Mouse (Mus musculus) megakaryocyte-erythroid progenitor cell, adult 5-6 weeks (primary cell): ENCODE measurements around the gene Cobll1. TPM values are rescaled to one million over a fixed set of nuclear protein-coding genes. Genes with fewer than 3 reads are reported as not detected.
"Not testable (repeated sequence)": the region's sequence is repeated elsewhere in the genome, so short reads cannot be mapped to it uniquely, and the experiment has no call there.

Experiments used
- ATAC-seq: replicated peaks from 2 replicates; pipeline ENCODE4 v1.8.0; 2016; ENCODE audit warnings: mild to moderate bottlenecking, inconsistent platforms; ENCODE audit not compliant: severe bottlenecking, poor library complexity, low FRiP score, low TSS enrichment
- total RNA-seq, 2 experiments: library from RNA; stranded (forward) in 1 of 2; stranded (reverse) in 1 of 2; fragments of 200-1000, 215-1000 nt in 1 of 2; fragments of >200 nt in 1 of 2; fragmentation: Nextera tagmentation in 1 of 2; gene quantifications; 2 replicates each; pipeline ENCODE4 v1.2.3; 2014 to 2017

The Cobll1 gene
- total RNA-seq (2014; fragmentation: Nextera tagmentation): 2.7 and 6.5 TPM in 2 replicates
- total RNA-seq (2017): 0.91 and 1.1 TPM in 2 replicates

GRCm38 (mm10) chr2:65238964-65239570 is at the start of gene Cobll1:
TSS of gene Cobll1 (minus strand) at chr2:65239403.
- ATAC-seq: peak; percentile 39

- no peak for ATAC-seq
These were observed 49.5 kb upstream of the Cobll1 start for GRCm38 (mm10) chr2:65288696-65289095.

GRCm38 (mm10) chr2:65285380-65285779 is 46.2 kb upstream of the Cobll1 start:
- no peak for ATAC-seq

GRCm38 (mm10) chr2:65282979-65283378 is 43.8 kb upstream of the Cobll1 start:
- no peak for ATAC-seq

GRCm38 (mm10) chr2:65279029-65279690 is 40.0 kb upstream of the Cobll1 start:
- no peak for ATAC-seq

GRCm38 (mm10) chr2:65275443-65276061 is 36.3 kb upstream of the Cobll1 start:
- no peak for ATAC-seq

- ATAC-seq: no peak
These were observed 34.7 kb upstream of the Cobll1 start for GRCm38 (mm10) chr2:65273910-65274309.

- ATAC-seq: no peak
These were observed 29.5 kb upstream of the Cobll1 start for GRCm38 (mm10) chr2:65268731-65269130.

- ATAC-seq: no peak
These were observed 28.6 kb upstream of the Cobll1 start for GRCm38 (mm10) chr2:65267834-65268233.

GRCm38 (mm10) chr2:65266576-65267299 is 27.5 kb upstream of the Cobll1 start:
- ATAC-seq: no peak

DNA sequence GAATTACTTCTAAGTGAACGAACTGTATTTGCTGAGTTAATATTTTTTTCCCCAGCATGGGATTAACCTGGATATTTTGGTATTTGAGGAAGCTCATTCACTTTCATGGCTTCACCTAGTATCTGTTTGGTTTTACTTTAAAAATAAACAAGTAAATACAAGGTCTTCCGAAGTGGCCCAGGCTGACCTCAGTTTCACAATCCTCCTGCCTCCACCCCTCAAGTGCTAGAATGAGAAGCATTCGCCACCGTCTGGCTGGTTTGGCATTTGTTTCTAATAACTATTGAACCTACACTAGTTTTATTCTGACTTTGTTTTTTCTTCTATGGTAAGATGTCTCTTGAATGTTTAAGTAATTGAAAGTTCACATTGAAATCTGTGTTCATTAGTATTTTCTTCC is 23.0 kb upstream of the Cobll1 start:
- ATAC-seq: no peak

- not testable (repeated sequence) for ATAC-seq
These were observed 21.6 kb upstream of the Cobll1 start for GRCm38 (mm10) chr2:65260828-65261227.

- no peak for ATAC-seq
These were observed 21.2 kb upstream of the Cobll1 start for GRCm38 (mm10) chr2:65260400-65260799.

DNA sequence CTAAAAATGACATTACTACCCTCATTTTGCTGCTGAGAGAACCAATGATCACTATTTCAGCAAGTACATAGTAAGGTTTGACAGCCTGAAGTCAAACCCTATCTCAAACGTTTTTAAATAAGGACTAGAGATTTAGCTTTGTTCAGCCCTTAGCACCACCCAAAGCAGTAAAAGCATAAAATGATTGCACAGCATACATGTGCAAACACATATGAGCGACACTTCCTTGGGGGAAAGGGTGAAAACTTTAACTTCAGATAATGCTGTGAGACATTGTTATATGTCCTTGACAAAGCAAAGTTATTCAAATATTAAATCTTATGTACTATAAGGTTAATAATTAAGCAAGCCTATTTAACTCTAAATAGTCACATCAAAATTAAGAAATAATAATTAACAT is 18.2 kb upstream of the Cobll1 start:
- no peak for ATAC-seq

GRCm38 (mm10) chr2:65256494-65257254 is 17.5 kb upstream of the Cobll1 start:
- no peak for ATAC-seq

- no peak for ATAC-seq
These were observed 11.4 kb upstream of the Cobll1 start for GRCm38 (mm10) chr2:65250589-65251104.

- ATAC-seq: no peak
These were observed 10.4 kb upstream of the Cobll1 start for GRCm38 (mm10) chr2:65249575-65249974.

DNA sequence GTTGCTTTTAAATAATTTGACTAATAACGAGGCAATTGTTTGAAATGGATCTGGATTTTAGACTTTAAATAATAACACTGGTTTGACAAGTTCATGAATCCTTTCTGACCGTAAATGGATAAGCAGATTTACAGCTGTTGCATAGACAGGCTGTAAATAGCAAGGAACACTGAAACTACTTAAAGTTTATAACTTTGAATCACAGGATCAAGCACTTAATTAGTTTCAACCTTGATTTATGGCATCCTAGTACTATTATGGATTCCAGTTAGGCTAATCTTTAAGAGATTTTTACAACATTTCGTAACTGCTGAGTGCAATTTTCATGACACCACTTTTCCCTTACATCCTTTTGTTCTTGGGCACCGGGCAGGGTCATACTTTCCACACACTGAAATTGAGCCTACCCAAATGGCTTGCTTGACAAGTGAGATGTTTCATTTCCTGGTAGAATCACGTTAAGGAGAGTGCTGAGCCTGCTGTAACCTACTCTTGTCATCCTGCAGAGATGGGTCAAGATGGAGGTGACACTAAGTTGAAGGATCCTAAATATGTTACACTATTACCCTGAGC is 1.1 kb upstream of the Cobll1 start:
- no peak for ATAC-seq
